Comparison of ENCODE assay signal across 22 mouse cellular contexts in the genomic region with DNA sequence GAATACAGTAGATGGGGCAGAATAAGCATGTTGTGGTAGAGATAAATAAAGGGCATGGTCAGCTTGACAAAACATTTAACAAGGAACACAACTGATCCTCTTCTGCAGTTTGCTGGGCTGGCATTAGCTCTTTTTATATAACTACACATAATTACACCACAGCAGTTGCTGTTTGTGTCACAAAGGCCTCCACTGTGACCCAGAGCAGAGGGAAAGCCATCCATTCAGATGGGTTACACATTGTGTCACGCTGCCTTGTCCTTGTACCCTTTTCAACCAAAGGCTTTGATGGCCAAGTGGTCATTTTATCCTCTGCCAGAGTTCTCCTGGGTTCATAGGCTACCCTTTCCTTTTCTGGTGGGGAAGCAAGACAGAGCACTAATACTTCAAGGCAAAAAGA.
DNase-seq lines count a peak whose midpoint lies in the region; ATAC-seq and TF ChIP-seq lines count a peak whose summit lies in the region.
"Had no signal": no experiment of that assay in that cellular context is flagged by ENCODE, and none has a peak within 500 bp of the region (broad histone marks: within the 10 kb centered on the region; RNA-seq: fewer than 3 reads in every experiment).

No protein-coding gene starts in this region.

- no peaks in the 10 kb centered on the region for H3K36me3 ChIP-seq in hindbrain, postnatal 0 days (ENCODE audit: insufficient read depth, low read length)
- H3K36me3 ChIP-seq in hindbrain, embryonic 14.5 days (replicated peaks; ENCODE audit: control insufficient read depth, insufficient read depth), result no peaks in the 10 kb centered on the region
- H3K36me3 ChIP-seq: embryonic facial prominence, embryonic 15.5 days; forebrain, embryonic 10.5 days; forebrain, embryonic 15.5 days; heart, embryonic 15.5 days; hindbrain, embryonic 13.5 days had no signal

- H3K4me2 ChIP-seq in hindbrain, postnatal 0 days (ENCODE audit: low read depth, low read length), result no peak overlapping the region
- H3K4me2 ChIP-seq in hindbrain, embryonic 14.5 days (replicated peaks), result no peak overlapping the region
- H3K4me2 ChIP-seq: embryonic facial prominence, embryonic 15.5 days; forebrain, embryonic 15.5 days; heart, embryonic 11.5 days; heart, embryonic 15.5 days; hindbrain, embryonic 13.5 days had no signal

- WGBS in hindbrain, postnatal 0 days, result 7% methylated on average over 1 of the region's 1 CpGs
- WGBS in hindbrain, embryonic 14.5 days, result 17% methylated on average over 1 of the region's 1 CpGs

- H3K27me3 ChIP-seq in hindbrain, postnatal 0 days (ENCODE audit: insufficient read depth, low read length), result no peaks in the 10 kb centered on the region
- H3K27me3 ChIP-seq in hindbrain, embryonic 14.5 days (ENCODE audit: control insufficient read depth, insufficient read depth, low read length), result no peaks in the 10 kb centered on the region
- H3K27me3 ChIP-seq: embryonic facial prominence, embryonic 15.5 days; forebrain, embryonic 15.5 days; heart, embryonic 15.5 days; hindbrain, embryonic 13.5 days had no signal

- no peak for TF ChIP-seq CTCF in hindbrain, postnatal 0 days (IDR thresholded peaks at IDR 0.05; ENCODE audit: low read depth)

- H3K9me3 ChIP-seq in hindbrain, postnatal 0 days (ENCODE audit: low read length), result no peaks in the 10 kb centered on the region
- H3K9me3 ChIP-seq in hindbrain, embryonic 14.5 days (ENCODE audit: control insufficient read depth, low read length), result no peaks in the 10 kb centered on the region
- H3K9me3 ChIP-seq: embryonic facial prominence, embryonic 15.5 days; forebrain, embryonic 10.5 days; forebrain, embryonic 15.5 days; heart, embryonic 15.5 days had no signal

- no peak overlapping the region for H3K27ac ChIP-seq in hindbrain, postnatal 0 days
- H3K27ac ChIP-seq in hindbrain, embryonic 14.5 days, result no peak overlapping the region
- H3K27ac ChIP-seq: embryonic facial prominence, embryonic 15.5 days; forebrain, embryonic 10.5 days; forebrain, embryonic 15.5 days; heart, adult 2 months; heart, embryonic 15.5 days; hindbrain, embryonic 13.5 days had no signal

- no peak overlapping the region for H3K4me3 ChIP-seq in hindbrain, postnatal 0 days (ENCODE audit: low read length)
- no peak overlapping the region for H3K4me3 ChIP-seq in hindbrain, embryonic 14.5 days (replicated peaks; ENCODE audit: low read length)
- H3K4me3 ChIP-seq: embryonic facial prominence, embryonic 15.5 days; erythroblast, embryonic 14.5 days; forebrain, embryonic 10.5 days; forebrain, embryonic 15.5 days; heart, adult 2 months; heart, embryonic 15.5 days; hindbrain, embryonic 13.5 days had no signal

- DNase-seq in adrenal gland, adult 2 months, result peak; percentile 45
- DNase-seq in adrenal gland, postnatal 4 days (ENCODE audit: low spot score in 2 of 2), result no peak
- peak; percentile 5 for DNase-seq in hindbrain, postnatal 0 days (ENCODE audit: low spot score)
- DNase-seq in hindbrain, embryonic 14.5 days (ENCODE audit: low spot score), result no peak
- DNase-seq in adrenal gland, postnatal 10 days, result peak; percentile 10
- peak; percentile 4 for DNase-seq in brain, adult 2 months (ENCODE audit: low read depth, low spot score)
- DNase-seq in urinary bladder, adult 18-20 months (ENCODE audit: low spot score in 2 of 2), result no peak
- DNase-seq in layer of hippocampus, adult 8-10 months (ENCODE audit: low spot score in 2 of 2), result no peak
- DNase-seq: cerebellum, adult 2 months; cerebellum, postnatal 10 days; gastrocnemius, postnatal 14 days; heart, adult 2 months; heart, postnatal 14 days; kidney, adult 2 months had no signal

- no peak overlapping the region for H3K9ac ChIP-seq in hindbrain, postnatal 0 days (replicated peaks; ENCODE audit: low read length)
- H3K9ac ChIP-seq in hindbrain, embryonic 14.5 days, result no peak overlapping the region
- H3K9ac ChIP-seq: embryonic facial prominence, embryonic 15.5 days; forebrain, embryonic 15.5 days; heart, embryonic 15.5 days; hindbrain, embryonic 13.5 days had no signal

- no peaks in the 10 kb centered on the region for H3K4me1 ChIP-seq in hindbrain, postnatal 0 days (ENCODE audit: insufficient read depth, low read length)
- H3K4me1 ChIP-seq in hindbrain, embryonic 14.5 days (replicated peaks; ENCODE audit: control insufficient read depth, insufficient read depth, low read length), result no peaks in the 10 kb centered on the region
- H3K4me1 ChIP-seq: embryonic facial prominence, embryonic 15.5 days; forebrain, embryonic 15.5 days; hindbrain, embryonic 13.5 days had no signal

- ATAC-seq in hindbrain, postnatal 0 days, result no peak
- no peak for ATAC-seq in hindbrain, embryonic 14.5 days (ENCODE audit: low FRiP score)
- ATAC-seq: forebrain, embryonic 15.5 days; intestine, embryonic 16.5 days had no signal

Comparison
In these comparisons a context has a peak if more than half of its experiments do, and no peak if none do; other contexts are left out.
1. DNase-seq: peak in adrenal gland, adult 2 months (single experiment), hindbrain, postnatal 0 days (single experiment), adrenal gland, postnatal 10 days (single experiment) and brain, adult 2 months (single experiment); none in adrenal gland, postnatal 4 days (0 of 2), hindbrain, embryonic 14.5 days (single experiment), urinary bladder, adult 18-20 months (0 of 2) and layer of hippocampus, adult 8-10 months (0 of 2).